Mouse (Mus musculus) heart, embryonic 13.5 days (tissue): ENCODE measurements at regions not wholly inside any gene's neighbourhood (a gene's known extent, or its start where the extent isn't known, plus 50 kb on each side); places are given as distances from the start of the nearest gene placed in this dataset.

Experiments
- ATAC-seq: fragments of 200-750 bp; cut with Nextera tagmentation; 2 replicates; pipeline ENCODE4 v1.8.0; 2017; ENCODE audit warnings: moderate TSS enrichment; ENCODE audit not compliant: insufficient number of reproducible peaks, low FRiP score, low TSS enrichment; ENCODE audit errors: extremely low read depth
- H3K27ac ChIP-seq: fragments of 300-500 bp; sonication (generic); replicated peaks from 2 replicates; pipeline ENCODE4 v1.5.1; 2015; ENCODE audit warnings: moderate library complexity, mild to moderate bottlenecking, inconsistent platforms
- H3K27me3 ChIP-seq: fragments of 300-500 bp; sonication (generic); replicated peaks from 2 replicates; pipeline ENCODE4 v1.6.1; 2015; ENCODE audit warnings: mild to moderate bottlenecking, inconsistent platforms
- H3K36me3 ChIP-seq: fragments of 300-500 bp; sonication (generic); 2 replicates; pipeline ENCODE4 v1.6.1; 2015; ENCODE audit warnings: mild to moderate bottlenecking, inconsistent platforms
- H3K4me1 ChIP-seq: fragments of 300-500 bp; sonication (generic); 2 replicates; pipeline ENCODE4 v1.6.1; 2015; ENCODE audit warnings: inconsistent platforms
- H3K4me2 ChIP-seq: fragments of 300-500 bp; sonication (generic); 2 replicates; pipeline ENCODE4 v1.6.1; 2015; ENCODE audit warnings: inconsistent platforms, mild to moderate bottlenecking, moderate library complexity
- H3K4me3 ChIP-seq: fragments of 300-500 bp; sonication (generic); 2 replicates; pipeline ENCODE4 v1.5.1; 2015; ENCODE audit warnings: moderate library complexity, mild to moderate bottlenecking, inconsistent platforms
- H3K9ac ChIP-seq: fragments of 300-500 bp; sonication (generic); 2 replicates; pipeline ENCODE4 v1.6.1; 2015; ENCODE audit warnings: inconsistent platforms, mild to moderate bottlenecking, moderate library complexity
- H3K9me3 ChIP-seq: fragments of 300-500 bp; sonication (generic); 2 replicates; pipeline ENCODE4 v1.6.1; 2016; ENCODE audit warnings: inconsistent platforms
- WGBS: fragments of 180-500 bp; shearing (Covaris S2); methylation state at CpG from one replicate; pipeline ENCODE4 v1.1.7; 2015; ENCODE audit warnings: mixed read lengths; 5-methylcytosine and 5-hydroxymethylcytosine counted together

- ATAC-seq = no peak
Observed at GRCm38 (mm10) chr7:117226294-117226693, 154.5 kb upstream of the Xylt1 start.

GRCm38 (mm10) chr7:117229619-117230018 lies 151.2 kb upstream of the Xylt1 start:
- Histone ChIP-seq H3K4me2 (no peak overlapping the region), H3K4me1 (peaks cover 17% of the 10 kb centered on the region), H3K9ac (no peak overlapping the region), H3K27ac (no peak overlapping the region), H3K36me3 (no peaks in the 10 kb centered on the region), H3K9me3 (no peaks in the 10 kb centered on the region), H3K27me3 (no peaks in the 10 kb centered on the region), H3K4me3 (no peak overlapping the region)
- WGBS = 23% methylated on average over 5 of the region's 5 CpGs
- no peak for ATAC-seq

More at GRCm38 (mm10) chr7:117226294-117226693, 154.5 kb upstream of the Xylt1 start:
- H3K9me3 ChIP-seq = no peaks in the 10 kb centered on the region
- H3K27me3 ChIP-seq = no peaks in the 10 kb centered on the region
- H3K4me3 ChIP-seq = no peak overlapping the region
- H3K4me1 ChIP-seq = peaks cover 17% of the 10 kb centered on the region
- H3K36me3 ChIP-seq = no peaks in the 10 kb centered on the region
- H3K27ac ChIP-seq = no peak overlapping the region
- H3K4me2 ChIP-seq = no peak overlapping the region
- no peak overlapping the region for H3K9ac ChIP-seq

GRCm38 (mm10) chr7:117256819-117257218 lies 124.0 kb upstream of the Xylt1 start:
- no peaks in the 10 kb centered on the region for H3K9me3 ChIP-seq
- no peak overlapping the region for H3K4me2 ChIP-seq
- no peaks in the 10 kb centered on the region for H3K27me3 ChIP-seq
- no peak overlapping the region for H3K9ac ChIP-seq
- no peak for ATAC-seq
- no peaks in the 10 kb centered on the region for H3K4me1 ChIP-seq
- no peaks in the 10 kb centered on the region for H3K36me3 ChIP-seq
- no peak overlapping the region for H3K4me3 ChIP-seq
- no peak overlapping the region for H3K27ac ChIP-seq
- WGBS = 83% methylated on average over 9 of the region's 9 CpGs

- Histone ChIP-seq H3K4me1 (no peaks in the 10 kb centered on the region), H3K4me3 (no peak overlapping the region), H3K9ac (no peak overlapping the region), H3K36me3 (no peaks in the 10 kb centered on the region), H3K4me2 (no peak overlapping the region), H3K27me3 (no peaks in the 10 kb centered on the region), H3K27ac (no peak overlapping the region), H3K9me3 (no peaks in the 10 kb centered on the region)
- no peak for ATAC-seq
- WGBS = 76% methylated on average over 5 of the region's 5 CpGs
Observed at GRCm38 (mm10) chr7:117258557-117258956, 122.2 kb upstream of the Xylt1 start.

GRCm38 (mm10) chr7:117259151-117259550 lies 121.6 kb upstream of the Xylt1 start:
- no peak for ATAC-seq
- Histone ChIP-seq H3K4me3 (no peak overlapping the region), H3K36me3 (no peaks in the 10 kb centered on the region), H3K9ac (no peak overlapping the region), H3K4me1 (no peaks in the 10 kb centered on the region), H3K27ac (no peak overlapping the region), H3K4me2 (no peak overlapping the region), H3K9me3 (no peaks in the 10 kb centered on the region), H3K27me3 (no peaks in the 10 kb centered on the region)
- WGBS = 72% methylated on average over 5 of the region's 5 CpGs

GRCm38 (mm10) chr7:117259674-117260294 lies 121.0 kb upstream of the Xylt1 start:
- no peak for ATAC-seq
- Histone ChIP-seq H3K9ac (no peak overlapping the region), H3K4me1 (no peaks in the 10 kb centered on the region), H3K36me3 (no peaks in the 10 kb centered on the region), H3K4me3 (no peak overlapping the region), H3K27me3 (no peaks in the 10 kb centered on the region), H3K9me3 (no peaks in the 10 kb centered on the region), H3K27ac (no peak overlapping the region), H3K4me2 (no peak overlapping the region)
- WGBS = 75% methylated on average over 6 of the region's 6 CpGs

- no peak overlapping the region for H3K4me3 ChIP-seq
- no peaks in the 10 kb centered on the region for H3K36me3 ChIP-seq
- H3K27me3 ChIP-seq = no peaks in the 10 kb centered on the region
- no peaks in the 10 kb centered on the region for H3K9me3 ChIP-seq
- ATAC-seq = no peak
- no peak overlapping the region for H3K4me2 ChIP-seq
- 62% methylated on average over 3 of the region's 3 CpGs for WGBS
- no peak overlapping the region for H3K9ac ChIP-seq
- no peaks in the 10 kb centered on the region for H3K4me1 ChIP-seq
- no peak overlapping the region for H3K27ac ChIP-seq
Observed at GRCm38 (mm10) chr7:117260596-117260995, 120.2 kb upstream of the Xylt1 start.

- ATAC-seq = no peak
- peaks cover 12% of the 10 kb centered on the region for H3K4me1 ChIP-seq
- no peaks in the 10 kb centered on the region for H3K27me3 ChIP-seq
- no peak overlapping the region for H3K4me2 ChIP-seq
- H3K9ac ChIP-seq = no peak overlapping the region
- H3K36me3 ChIP-seq = no peaks in the 10 kb centered on the region
- no peaks in the 10 kb centered on the region for H3K9me3 ChIP-seq
- no peak overlapping the region for H3K4me3 ChIP-seq
- 83% methylated on average over 12 of the region's 12 CpGs for WGBS
- no peak overlapping the region for H3K27ac ChIP-seq
Observed at GRCm38 (mm10) chr7:117263126-117263525, 117.7 kb upstream of the Xylt1 start.

GRCm38 (mm10) chr7:117264341-117264740 lies 116.4 kb upstream of the Xylt1 start:
- Histone ChIP-seq H3K27me3 (no peaks in the 10 kb centered on the region), H3K9me3 (no peaks in the 10 kb centered on the region), H3K4me3 (no peak overlapping the region), H3K4me2 (no peak overlapping the region), H3K9ac (no peak overlapping the region), H3K36me3 (no peaks in the 10 kb centered on the region), H3K4me1 (peaks cover 12% of the 10 kb centered on the region), H3K27ac (no peak overlapping the region)
- 57% methylated on average over 6 of the region's 6 CpGs for WGBS
- ATAC-seq = no peak

GRCm38 (mm10) chr7:117268096-117268495 lies 112.7 kb upstream of the Xylt1 start:
- H3K9ac ChIP-seq = no peak overlapping the region
- no peaks in the 10 kb centered on the region for H3K9me3 ChIP-seq
- no peak overlapping the region for H3K4me2 ChIP-seq
- no peaks in the 10 kb centered on the region for H3K27me3 ChIP-seq
- no peak overlapping the region for H3K4me3 ChIP-seq
- peaks cover 12% of the 10 kb centered on the region for H3K4me1 ChIP-seq
- no peak for ATAC-seq
- 87% methylated on average over 7 of the region's 7 CpGs for WGBS
- H3K27ac ChIP-seq = no peak overlapping the region
- H3K36me3 ChIP-seq = no peaks in the 10 kb centered on the region

GRCm38 (mm10) chr7:117269263-117269897 lies 111.4 kb upstream of the Xylt1 start:
- peaks cover 12% of the 10 kb centered on the region for H3K4me1 ChIP-seq
- H3K27me3 ChIP-seq = no peaks in the 10 kb centered on the region
- ATAC-seq = no peak
- 74% methylated on average over 10 of the region's 10 CpGs for whole genome bisulfite sequencing
- no peaks in the 10 kb centered on the region for H3K36me3 ChIP-seq
- H3K4me3 ChIP-seq = no peak overlapping the region
- no peak overlapping the region for H3K27ac ChIP-seq
- no peak overlapping the region for H3K4me2 ChIP-seq
- no peak overlapping the region for H3K9ac ChIP-seq
- H3K9me3 ChIP-seq = no peaks in the 10 kb centered on the region

- no peaks in the 10 kb centered on the region for H3K9me3 ChIP-seq
- no peaks in the 10 kb centered on the region for H3K27me3 ChIP-seq
- no peaks in the 10 kb centered on the region for H3K36me3 ChIP-seq
- H3K4me2 ChIP-seq = no peak overlapping the region
- no peak overlapping the region for H3K27ac ChIP-seq
- H3K9ac ChIP-seq = no peak overlapping the region
- no peak overlapping the region for H3K4me3 ChIP-seq
- H3K4me1 ChIP-seq = no peaks in the 10 kb centered on the region
- 73% methylated on average over 6 of the region's 6 CpGs for WGBS
- ATAC-seq = no peak
Observed at GRCm38 (mm10) chr7:117278388-117278961, 102.3 kb upstream of the Xylt1 start.
